Mouse (Mus musculus) layer of hippocampus, postnatal 14 days (tissue): ENCODE results near the gene Spp1. TPM values are rescaled to one million over a fixed set of nuclear protein-coding genes. Genes with fewer than 3 reads are reported as not detected.

Experiments used
- DNase-seq, 2 experiments: peaks; one replicate each; pipeline ENCODE4 v3.0.0; 2021 to 2022; ENCODE audit warnings: low spot score in 2 of 2, mixed read lengths in 1 of 2
- total RNA-seq, 2 experiments: library from RNA; stranded (reverse); gene quantifications; 2 replicates each; pipeline ENCODE4 v1.2.3; 2021

Spp1 gene
- total RNA-seq, 2 experiments from 2014 or later: 1.8 to 2.4 TPM

DNA sequence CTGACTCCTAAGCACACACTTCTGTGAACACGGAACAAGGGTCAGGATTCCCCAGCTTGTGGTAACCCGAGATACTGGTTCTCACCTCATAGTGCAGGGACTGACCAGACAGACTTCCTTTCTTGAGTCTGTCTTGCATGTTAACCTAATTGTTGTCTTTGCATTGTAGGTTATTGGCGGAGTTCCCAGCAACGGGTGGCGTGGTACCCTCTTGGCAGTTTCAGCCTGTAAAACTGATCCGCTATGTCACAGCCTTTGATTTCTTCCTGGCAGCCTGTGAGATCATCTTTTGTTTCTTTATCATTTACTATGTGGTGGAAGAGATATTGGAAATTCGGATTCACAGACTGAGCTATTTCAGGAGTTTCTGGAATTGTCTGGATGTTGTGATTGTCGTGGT lies 47.9 kb downstream of the Spp1 start:
- no peak for DNase-seq

Other genes with a start within 250 kb of the Spp1 start
- gene Dmp1, start 232.5 kb upstream of the Spp1 start, total RNA-seq: 1 to 10 TPM; 1.1 to 1.3 TPM
- under 1 TPM; 0.31 to 0.41 TPM for gene Ibsp, start 135.9 kb upstream of the Spp1 start, total RNA-seq
- not detected for gene Mepe, start 109.8 kb upstream of the Spp1 start, total RNA-seq
- 10 to 100 TPM; 30.7 to 31.0 TPM for gene Pkd2, start 24.3 kb downstream of the Spp1 start, total RNA-seq
- 10 to 100 TPM; 13.3 to 15.3 TPM for gene BC005561, start 73.2 kb downstream of the Spp1 start, total RNA-seq